Comparison of ENCODE assay signal across 8 mouse cellular contexts in the genomic region with DNA sequence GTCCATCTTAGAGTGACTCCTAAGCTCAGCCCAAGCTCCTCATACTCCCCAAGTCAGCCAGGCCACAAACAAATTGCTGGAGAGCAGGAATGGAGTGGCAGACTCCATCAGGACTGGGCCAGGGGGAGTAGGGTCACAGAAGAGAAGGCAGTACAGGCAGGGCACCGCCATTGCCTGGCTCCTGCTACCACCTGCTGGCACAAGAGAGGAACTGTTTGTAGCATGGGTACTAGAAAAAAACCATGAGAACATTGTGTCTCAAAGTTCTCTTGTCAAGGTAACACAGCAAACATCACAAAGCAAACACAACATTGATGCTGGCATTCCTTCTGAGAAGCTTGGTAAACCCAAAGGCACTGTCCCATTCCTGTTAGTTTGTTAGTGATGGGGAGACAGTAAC. TPM values are rescaled to one million over a fixed set of nuclear protein-coding genes. Genes with fewer than 3 reads are reported as not detected.
DNase-seq lines count a peak whose midpoint lies in the region; ATAC-seq and TF ChIP-seq lines count a peak whose summit lies in the region.

No protein-coding gene starts in this region.

- H3K36me3 ChIP-seq in ES-E14 (ENCODE audit: control insufficient read depth, insufficient read depth, low read length, poor library complexity, severe bottlenecking): peaks cover 2% of the 10 kb centered on the region
- H3K36me3 ChIP-seq in midbrain, embryonic 13.5 days: peaks cover 6% of the 10 kb centered on the region; the same call in 1 of the 2 replicates
- no peaks in the 10 kb centered on the region for H3K36me3 ChIP-seq in thymus, adult 2 months (ENCODE audit: control insufficient read depth, insufficient read depth, low read length)

- no peak for TF ChIP-seq POLR2A in thymus, adult 2 months (IDR thresholded peaks at IDR 0.05; ENCODE audit: control insufficient read depth, extremely low read depth, insufficient read depth, low read length, poor library complexity)

- ATAC-seq in frontal cortex, adult (ENCODE audit: low TSS enrichment): peak; percentile 62; the same call in 1 of the 2 replicates
- ATAC-seq in midbrain, embryonic 13.5 days: peak; percentile 85

- H3K4me2 ChIP-seq in midbrain, embryonic 13.5 days (replicated peaks): no peak overlapping the region

- intact Hi-C loops in heart, postnatal 14 days (cut with DNase I): loop anchor here (5.0 kb wide), 3 partner anchors 42 to 387 kb away; no protein-coding TSS in a partner anchor

- WGBS in midbrain, embryonic 13.5 days: 5% methylated on average over 1 of the region's 1 CpGs
- 11% methylated on average over 1 of the region's 1 CpGs for WGBS in thymus, adult 2 months

- H3K4me1 ChIP-seq in ES-E14 (ENCODE audit: control insufficient read depth in 2 of 2, insufficient read depth in 2 of 2, low read length in 2 of 2, poor library complexity in 1 of 2): no peaks in the 10 kb centered on the region
- 0 out of 2 replicates have a peak, but pooled peaks cover 3% of the 10 kb centered on the region for H3K4me1 ChIP-seq in midbrain, embryonic 13.5 days (replicated peaks)
- H3K4me1 ChIP-seq in thymus, adult 2 months (replicated peaks; ENCODE audit: control insufficient read depth, insufficient read depth, low read length): no peaks in the 10 kb centered on the region

- no peak overlapping the region for H3K27ac ChIP-seq in ES-E14 (ENCODE audit: insufficient read depth, low read depth, low read length, poor library complexity, severe bottlenecking)
- H3K27ac ChIP-seq in midbrain, embryonic 13.5 days: no peak overlapping the region
- no peak overlapping the region for H3K27ac ChIP-seq in thymus, adult 2 months (ENCODE audit: control insufficient read depth, insufficient read depth, low read length)

- in situ Hi-C loops in ES-E14 (cut with MboI; ENCODE audit: low sequenced_read_pairs in 2 of 2, unreplicated experiment in 2 of 2): no loop called here

- H3K9ac ChIP-seq in ES-E14 (ENCODE audit: insufficient read depth, low read depth, low read length, poor library complexity, severe bottlenecking): no peak overlapping the region
- no peak overlapping the region for H3K9ac ChIP-seq in midbrain, embryonic 13.5 days (replicated peaks)

- no peak for DNase-seq in frontal cortex, postnatal 25 days (ENCODE audit: low spot score in 2 of 2)
- no peak for DNase-seq in ES-E14 (ENCODE audit: low read depth, low spot score)
- peak; percentile 22 for DNase-seq in cerebellum, adult 9-11 months
- peak; percentile 36 to 55 for DNase-seq in heart, postnatal 14 days
- peak; percentile 21 to 48 for DNase-seq in layer of hippocampus, postnatal 14 days (ENCODE audit: low spot score in 2 of 2)
- DNase-seq in thymus, adult 2 months: peak; percentile 56

- H3K4me3 ChIP-seq in ES-E14 (ENCODE audit: insufficient read depth in 1 of 2, low read depth in 1 of 2, low read length in 2 of 2, poor library complexity in 1 of 2, severe bottlenecking in 1 of 2): no peak overlapping the region
- no peak overlapping the region for H3K4me3 ChIP-seq in midbrain, embryonic 13.5 days (replicated peaks)
- no peak overlapping the region for H3K4me3 ChIP-seq in thymus, adult 2 months (ENCODE audit: control insufficient read depth, insufficient read depth, low read length)

- H3K27me3 ChIP-seq in midbrain, embryonic 13.5 days: no peaks in the 10 kb centered on the region
- no peaks in the 10 kb centered on the region for H3K27me3 ChIP-seq in thymus, adult 2 months (ENCODE audit: control insufficient read depth, insufficient read depth, low read length)

- no peaks in the 10 kb centered on the region for H3K9me3 ChIP-seq in ES-E14 (ENCODE audit: control insufficient read depth, insufficient read depth, low read depth, low read length)
- H3K9me3 ChIP-seq in midbrain, embryonic 13.5 days: no peaks in the 10 kb centered on the region

- peak; percentile 72; the same call in 1 of the 2 replicates for TF ChIP-seq CTCF in thymus, adult 2 months (IDR thresholded peaks at IDR 0.05; ENCODE audit: borderline replicate concordance, control insufficient read depth, extremely low read depth, insufficient read depth, low read length, poor library complexity)

TF ChIP-seq in ES-E14, 5 proteins besides CTCF, POLR2A, EP300 and RAD21:
- no peak for TF ChIP-seq HCFC1 (IDR thresholded peaks at IDR 0.05; ENCODE audit: borderline replicate concordance, insufficient read depth, low read length)
- peak; percentile 59 for TF ChIP-seq ZC3H11A (IDR thresholded peaks at IDR 0.05; ENCODE audit: borderline replicate concordance, low read depth, low read length)

RNA-seq across cellular contexts. Expression of gene Nln, which starts 20.0 kb away (rescaled TPM):
- 24.2 and 25.1 TPM in 2 replicates for total RNA-seq in ES-E14 (2012; rRNA removed)
- total RNA-seq in heart, postnatal 14 days (2021): 10 to 100 TPM; 13.9 to 14.9 TPM
- 10 to 100 TPM; 31.7 to 33.0 TPM for total RNA-seq in layer of hippocampus, postnatal 14 days (2021)
- 40.6 and 42.1 TPM in 2 replicates for polyA plus RNA-seq in midbrain, embryonic 13.5 days (2015; fragmentation: Nextera tagmentation; extraction: Ambion mirVana)
- 2.6 and 2.9 TPM in 2 replicates for polyA plus RNA-seq in thymus, adult 2 months (2012; rRNA removed)

RNA-seq across cellular contexts. Expression of gene Sgtb, which starts 20.2 kb away (rescaled TPM):
- total RNA-seq in ES-E14 (2012; rRNA removed): 6.2 and 10.0 TPM in 2 replicates
- total RNA-seq in heart, postnatal 14 days (2021): 1 to 10 TPM; 1.4 to 1.5 TPM
- 10 to 100 TPM; 68.5 to 69.4 TPM for total RNA-seq in layer of hippocampus, postnatal 14 days (2021)
- 29.2 and 30.7 TPM in 2 replicates for polyA plus RNA-seq in midbrain, embryonic 13.5 days (2015; fragmentation: Nextera tagmentation; extraction: Ambion mirVana)
- polyA plus RNA-seq in thymus, adult 2 months (2012; rRNA removed): 0.19 and 0.26 TPM in 2 replicates

Comparison
In these comparisons a context has a peak if more than half of its experiments do, and no peak if none do; other contexts are left out.
1. DNase-seq: peak in cerebellum, adult 9-11 months (single experiment), heart, postnatal 14 days (2 of 2), layer of hippocampus, postnatal 14 days (2 of 2) and thymus, adult 2 months (single experiment); none in frontal cortex, postnatal 25 days (0 of 2) and ES-E14 (single experiment).